Mouse (Mus musculus): Measurements from ENCODE around the gene Epb41.

Epb41 gene

GRCm38 (mm10) chr4:132074077-132074932 lies 816 bp downstream of the Epb41 start, which contains the start of gene Gm10300:
Gene Gm10300, plus strand, starts transcription at chr4:132074697.
- DNase-seq (ENCODE audit: low spot score), result no peak

DNA sequence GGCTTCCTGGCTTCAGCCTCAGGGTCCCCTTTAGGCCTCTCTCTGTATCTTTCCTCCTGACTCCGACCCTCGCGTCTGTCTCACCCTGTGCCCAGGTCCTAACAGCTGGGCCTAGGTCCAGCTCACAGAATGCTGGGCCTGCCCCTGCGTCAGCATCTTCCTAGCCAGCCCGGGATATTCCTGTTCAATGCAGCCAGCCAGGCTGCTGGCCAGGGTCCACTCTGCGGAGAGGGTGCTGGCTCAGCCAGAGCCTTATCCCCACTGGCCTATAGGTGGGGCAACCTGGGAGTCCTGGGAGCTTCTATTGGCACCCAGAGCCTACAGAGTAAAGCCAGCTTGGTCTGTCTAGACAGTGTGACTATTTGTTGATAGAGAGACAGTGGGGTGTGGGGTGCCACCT lies 2.2 kb downstream of the Epb41 start:
- no peak for DNase-seq (ENCODE audit: low spot score)

GRCm38 (mm10) chr4:132072156-132072555 lies 3.0 kb downstream of the Epb41 start:
- DNase-seq (ENCODE audit: low spot score), result no peak

- no peak for DNase-seq (ENCODE audit: low spot score)
These were observed 3.4 kb downstream of the Epb41 start for GRCm38 (mm10) chr4:132071674-132072073.

DNA sequence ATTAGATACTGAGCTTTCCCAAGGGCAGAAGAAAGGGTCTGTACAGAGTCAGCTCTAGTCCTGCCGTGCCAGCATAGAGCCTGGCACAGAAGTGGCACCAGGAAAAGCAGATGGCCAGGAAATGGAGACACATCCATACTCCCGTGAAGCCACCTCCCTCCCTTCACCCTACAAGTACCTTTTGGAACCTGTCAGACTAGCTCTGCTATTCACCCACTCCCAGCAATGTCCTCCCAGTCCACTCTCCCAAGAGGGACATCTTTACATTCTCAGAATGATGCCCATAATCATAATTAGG lies 7.2 kb downstream of the Epb41 start:
- no peak for DNase-seq (ENCODE audit: low spot score)

- no peak for DNase-seq (ENCODE audit: low spot score)
These were observed 7.8 kb downstream of the Epb41 start for GRCm38 (mm10) chr4:132067112-132067937.

GRCm38 (mm10) chr4:132066101-132066773 lies 8.9 kb downstream of the Epb41 start:
- DNase-seq (ENCODE audit: low spot score), result no peak

GRCm38 (mm10) chr4:132065578-132065977 lies 9.5 kb downstream of the Epb41 start:
- DNase-seq (ENCODE audit: low spot score), result no peak

GRCm38 (mm10) chr4:132064550-132064949 lies 10.6 kb downstream of the Epb41 start:
- no peak for DNase-seq (ENCODE audit: low spot score)

GRCm38 (mm10) chr4:132062934-132063884 lies 11.9 kb downstream of the Epb41 start:
- no peak for DNase-seq (ENCODE audit: low spot score)

- no peak for DNase-seq (ENCODE audit: low spot score)
These were observed 12.8 kb downstream of the Epb41 start for GRCm38 (mm10) chr4:132062289-132062688.

GRCm38 (mm10) chr4:132060040-132060832 lies 14.9 kb downstream of the Epb41 start:
- DNase-seq (ENCODE audit: low spot score), result no peak

GRCm38 (mm10) chr4:132059541-132059940 lies 15.6 kb downstream of the Epb41 start:
- no peak for DNase-seq (ENCODE audit: low spot score)

DNA sequence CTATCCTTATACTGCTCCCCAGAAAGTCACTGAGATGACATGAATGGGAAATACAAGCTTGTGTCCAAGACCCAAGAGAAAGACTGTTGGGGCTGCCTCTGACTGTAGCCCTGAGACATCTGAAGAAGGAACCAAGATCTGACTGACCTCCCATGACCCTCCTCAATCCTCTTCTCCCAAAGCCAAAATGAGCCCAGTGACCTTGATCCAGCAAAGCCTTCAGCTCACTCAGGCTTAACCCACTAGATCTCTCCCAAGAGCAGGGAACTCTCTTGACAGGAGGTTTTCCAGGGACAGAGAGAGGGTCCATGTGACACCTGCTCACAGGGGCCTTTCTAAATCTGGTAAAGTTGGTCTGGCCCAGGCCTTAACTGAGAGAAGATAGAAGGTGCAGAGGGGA lies 17.8 kb downstream of the Epb41 start:
- DNase-seq (ENCODE audit: low spot score), result no peak

DNA sequence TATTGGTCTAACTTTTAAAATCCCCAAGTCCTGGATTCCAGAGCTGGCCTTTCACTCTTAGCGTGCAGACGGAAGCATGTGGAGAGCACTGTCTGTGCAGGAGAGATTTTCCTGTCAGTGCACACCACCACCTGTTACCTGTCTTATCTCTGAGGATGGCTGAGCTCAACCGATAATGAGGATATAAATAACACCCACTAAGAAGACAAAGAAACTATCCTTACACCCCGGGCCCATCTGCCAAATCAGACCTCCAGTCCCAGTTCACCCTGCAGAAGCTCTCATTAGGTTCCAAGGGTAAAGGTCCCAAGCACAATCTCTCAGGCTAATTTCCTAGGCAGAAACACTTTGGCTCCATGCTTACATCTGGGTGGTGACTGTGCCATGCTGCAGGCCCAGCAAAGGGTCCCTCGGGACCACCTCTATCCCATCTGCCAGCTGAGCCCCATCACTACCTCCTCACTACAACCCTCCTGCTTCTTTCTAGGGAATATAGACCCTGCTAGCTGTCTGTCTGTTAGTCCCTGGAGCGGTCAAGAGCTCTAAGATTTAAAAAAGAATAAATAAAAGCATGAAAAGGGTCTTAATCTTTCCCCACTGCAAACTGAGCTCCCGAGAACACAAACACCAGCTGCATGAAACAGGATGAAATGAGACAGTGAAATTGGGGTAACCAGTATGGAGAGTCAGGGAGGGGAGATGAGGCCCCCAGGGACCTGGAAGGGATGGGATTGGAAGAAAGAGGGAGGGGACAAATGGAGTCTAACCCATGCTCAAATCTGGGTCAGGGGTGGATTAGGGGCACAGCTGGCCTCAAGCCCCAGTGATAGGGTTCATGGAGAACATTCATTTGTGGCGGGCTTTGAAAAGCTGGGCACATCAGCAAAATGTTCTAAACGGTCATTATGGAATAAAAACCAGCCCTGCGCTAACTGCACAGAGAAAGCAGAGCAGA lies 23.5 kb downstream of the Epb41 start:
- no peak for DNase-seq (ENCODE audit: low spot score)

DNA sequence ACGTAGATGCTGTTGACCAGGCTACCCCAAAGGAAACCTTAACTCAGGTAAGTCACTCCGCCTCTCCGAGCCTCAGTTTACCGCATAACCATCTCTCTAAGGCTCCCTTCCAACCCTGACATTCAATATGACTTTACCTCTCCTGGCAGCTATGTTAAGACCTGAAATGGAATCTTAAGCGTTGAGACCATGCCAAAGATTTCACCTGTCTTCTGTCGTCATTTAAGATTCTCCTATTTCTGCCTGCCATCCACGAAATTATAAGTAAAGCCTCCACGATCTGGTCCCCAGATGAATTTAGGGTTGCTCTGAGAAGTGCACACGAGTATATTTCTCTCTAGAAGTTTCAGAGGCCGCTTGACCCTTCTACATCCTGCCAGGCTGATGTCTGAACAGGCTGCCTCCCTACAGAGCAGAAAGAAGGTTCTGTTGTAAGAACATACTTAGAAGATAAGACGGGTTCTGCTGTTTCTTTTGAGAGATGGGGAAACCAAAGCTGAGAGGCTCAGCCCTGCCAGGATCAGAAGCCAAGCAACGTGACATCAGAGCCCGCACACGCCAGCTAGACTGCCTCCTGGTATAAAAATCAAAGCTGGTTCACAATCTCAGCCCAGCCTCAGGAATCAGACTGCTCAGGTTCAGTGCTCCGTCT lies 25.4 kb downstream of the Epb41 start:
- no peak for DNase-seq (ENCODE audit: low spot score)

DNA sequence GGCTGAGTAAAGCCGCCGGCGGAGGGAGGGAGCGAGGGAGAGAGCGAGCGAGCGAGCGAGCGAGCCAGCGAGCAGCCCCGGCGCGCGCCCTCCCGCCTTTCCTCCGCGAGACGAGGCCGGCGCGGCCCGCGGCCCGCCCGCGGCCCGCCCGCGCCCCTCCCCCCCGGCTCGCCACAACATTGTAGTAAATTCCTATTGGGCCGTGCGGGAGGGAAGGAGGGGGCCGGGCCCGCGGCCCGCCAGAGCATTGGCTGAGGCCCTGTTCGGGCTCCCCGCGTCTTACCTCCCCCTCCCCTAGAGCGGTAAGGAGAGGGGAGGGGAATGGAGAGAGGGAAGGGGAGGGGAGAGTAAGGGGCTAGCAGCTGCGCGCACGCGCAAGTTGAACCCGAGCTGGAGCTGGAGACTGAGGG lies 26.1 kb downstream of the Epb41 start:
- DNase-seq (ENCODE audit: low spot score), result peak; percentile 39

DNA sequence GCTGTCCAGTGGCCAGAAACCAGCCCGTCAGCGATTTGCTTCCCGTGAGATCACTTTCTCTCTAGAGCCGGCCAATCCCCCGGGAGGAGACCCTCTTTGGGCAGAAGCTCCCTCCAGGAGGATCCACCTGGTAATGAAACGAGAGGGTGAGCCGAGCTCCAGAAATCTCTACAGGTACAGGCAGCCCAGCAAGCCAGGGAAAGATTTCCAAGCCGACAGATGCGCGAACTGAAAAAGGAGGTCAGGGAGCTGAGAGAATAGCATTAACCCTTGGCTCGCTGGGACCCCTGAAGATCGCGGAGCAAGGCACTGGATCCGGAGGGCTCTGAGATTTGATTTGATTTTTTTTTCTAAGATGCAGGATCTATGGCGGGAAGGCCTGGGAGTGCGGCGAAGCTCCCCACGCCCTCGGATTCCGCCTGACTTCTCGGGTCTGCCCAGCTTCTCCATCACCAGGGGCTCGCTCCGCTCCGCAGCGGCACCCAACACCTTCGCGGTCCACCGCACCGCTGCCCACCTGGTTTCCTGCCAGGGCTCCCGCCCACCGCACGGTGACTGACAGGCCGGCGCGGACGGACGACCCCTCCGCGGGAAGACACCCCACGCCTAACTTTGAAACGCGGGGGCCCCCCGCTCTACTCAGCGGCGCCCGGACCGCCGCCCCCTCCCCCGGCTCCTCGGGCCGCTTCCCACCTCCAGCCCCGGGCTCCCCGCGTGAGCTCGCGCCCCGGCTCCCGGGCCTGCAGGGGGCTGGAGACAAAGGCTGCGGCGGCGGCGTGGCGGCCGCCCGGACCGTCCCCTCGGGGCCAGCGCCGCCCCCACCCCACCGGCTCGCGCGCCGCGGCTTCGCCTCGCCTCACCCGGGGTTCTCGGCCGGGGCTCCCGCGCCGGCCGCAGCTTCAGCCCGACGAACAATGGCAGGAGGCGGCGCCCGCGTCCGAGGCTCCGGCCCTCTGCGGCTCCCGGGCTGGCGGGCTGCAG lies 26.8 kb downstream of the Epb41 start:
- DNase-seq (ENCODE audit: low spot score), result no peak

All from adipocyte (in vitro differentiated cells).